Mouse (Mus musculus): ENCODE measurements around the gene Vsig10. TPM values are rescaled to one million over a fixed set of nuclear protein-coding genes. Genes with fewer than 3 reads are reported as not detected.

Vsig10 gene
- polyA plus RNA-seq, 1 experiment, result 17.2 TPM

DNA sequence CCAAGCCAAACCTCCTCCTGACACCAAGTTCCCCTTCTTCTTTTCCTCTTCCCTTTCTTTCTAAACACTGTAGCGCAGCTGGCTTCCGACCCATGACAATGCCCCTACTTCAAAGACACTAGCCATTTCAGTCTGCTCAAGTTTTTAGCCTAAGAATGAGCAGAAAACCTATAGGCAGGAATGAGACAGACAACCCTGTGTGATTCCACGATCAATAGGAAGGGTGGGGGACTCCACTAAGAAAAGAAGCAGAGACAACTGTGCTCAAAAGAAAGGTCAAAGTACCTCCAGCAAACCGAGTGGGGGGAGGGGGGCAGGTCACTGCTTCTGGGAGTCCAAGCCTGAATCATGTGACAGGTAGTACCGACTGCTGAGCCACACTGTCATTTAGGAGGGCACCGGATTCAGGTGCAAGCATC, 77.7 kb downstream of the Vsig10 start:
- Histone ChIP-seq H3K27ac (ENCODE audit: insufficient read depth, low read depth, low read length) (no peak overlapping the region), H3K27me3 (replicated peaks; ENCODE audit: control insufficient read depth, insufficient read depth, low read length) (no peaks in the 10 kb centered on the region), H3K36me3 (ENCODE audit: control insufficient read depth, insufficient read depth, low read length) (no peaks in the 10 kb centered on the region), H3K4me3 (ENCODE audit: insufficient read depth, low read depth, low read length) (no peak overlapping the region), H3K4me1 (ENCODE audit: control insufficient read depth, insufficient read depth, low read length) (no peaks in the 10 kb centered on the region)
- WGBS, result 67% methylated on average over 6 of the region's 6 CpGs
- DNase-seq, result peak; percentile 46
- no peak for TF ChIP-seq POLR2A (IDR thresholded peaks at IDR 0.05; ENCODE audit: low read depth, low read length)
- no peak for TF ChIP-seq CTCF (conservative IDR thresholded peaks at IDR 0.05; ENCODE audit: insufficient read depth, insufficient read length, low read depth, low read length)

GRCm38 (mm10) chr5:117397371-117397770, 78.5 kb downstream of the Vsig10 start:
- Histone ChIP-seq H3K4me1 (ENCODE audit: control insufficient read depth, insufficient read depth, low read length) (no peaks in the 10 kb centered on the region), H3K27ac (ENCODE audit: insufficient read depth, low read depth, low read length) (no peak overlapping the region), H3K36me3 (ENCODE audit: control insufficient read depth, insufficient read depth, low read length) (no peaks in the 10 kb centered on the region), H3K27me3 (replicated peaks; ENCODE audit: control insufficient read depth, insufficient read depth, low read length) (no peaks in the 10 kb centered on the region), H3K4me3 (ENCODE audit: insufficient read depth, low read depth, low read length) (no peak overlapping the region)
- DNase-seq, result no peak
- TF ChIP-seq CTCF (conservative IDR thresholded peaks at IDR 0.05; ENCODE audit: insufficient read depth, insufficient read length, low read depth, low read length), result no peak
- TF ChIP-seq POLR2A (IDR thresholded peaks at IDR 0.05; ENCODE audit: low read depth, low read length), result no peak
- WGBS, result 84% methylated on average over 6 of the region's 6 CpGs

GRCm38 (mm10) chr5:117398007-117398550, 79.2 kb downstream of the Vsig10 start:
- WGBS, result 41% methylated on average over 4 of the region's 5 CpGs

GRCm38 (mm10) chr5:117399281-117399680, 80.4 kb downstream of the Vsig10 start:
- no peak for TF ChIP-seq CTCF (conservative IDR thresholded peaks at IDR 0.05; ENCODE audit: insufficient read depth, insufficient read length, low read depth, low read length)
- TF ChIP-seq POLR2A (IDR thresholded peaks at IDR 0.05; ENCODE audit: low read depth, low read length), result no peak
- Histone ChIP-seq H3K27ac (ENCODE audit: insufficient read depth, low read depth, low read length) (no peak overlapping the region), H3K27me3 (replicated peaks; ENCODE audit: control insufficient read depth, insufficient read depth, low read length) (no peaks in the 10 kb centered on the region), H3K4me3 (ENCODE audit: insufficient read depth, low read depth, low read length) (no peak overlapping the region), H3K36me3 (ENCODE audit: control insufficient read depth, insufficient read depth, low read length) (no peaks in the 10 kb centered on the region), H3K4me1 (ENCODE audit: control insufficient read depth, insufficient read depth, low read length) (no peaks in the 10 kb centered on the region)
- DNase-seq, result no peak
- WGBS, result 81% methylated on average over 9 of the region's 9 CpGs

More at GRCm38 (mm10) chr5:117398007-117398550, 79.2 kb downstream of the Vsig10 start:
- TF ChIP-seq POLR2A (IDR thresholded peaks at IDR 0.05; ENCODE audit: low read depth, low read length) (no peak), CTCF (conservative IDR thresholded peaks at IDR 0.05; ENCODE audit: insufficient read depth, insufficient read length, low read depth, low read length) (no peak)
- no peaks in the 10 kb centered on the region for H3K27me3 ChIP-seq (replicated peaks; ENCODE audit: control insufficient read depth, insufficient read depth, low read length)
- no peak overlapping the region for H3K4me3 ChIP-seq (ENCODE audit: insufficient read depth, low read depth, low read length)
- no peaks in the 10 kb centered on the region for H3K4me1 ChIP-seq (ENCODE audit: control insufficient read depth, insufficient read depth, low read length)
- no peak overlapping the region for H3K27ac ChIP-seq (ENCODE audit: insufficient read depth, low read depth, low read length)
- DNase-seq, result no peak
- H3K36me3 ChIP-seq (ENCODE audit: control insufficient read depth, insufficient read depth, low read length), result no peaks in the 10 kb centered on the region

DNA sequence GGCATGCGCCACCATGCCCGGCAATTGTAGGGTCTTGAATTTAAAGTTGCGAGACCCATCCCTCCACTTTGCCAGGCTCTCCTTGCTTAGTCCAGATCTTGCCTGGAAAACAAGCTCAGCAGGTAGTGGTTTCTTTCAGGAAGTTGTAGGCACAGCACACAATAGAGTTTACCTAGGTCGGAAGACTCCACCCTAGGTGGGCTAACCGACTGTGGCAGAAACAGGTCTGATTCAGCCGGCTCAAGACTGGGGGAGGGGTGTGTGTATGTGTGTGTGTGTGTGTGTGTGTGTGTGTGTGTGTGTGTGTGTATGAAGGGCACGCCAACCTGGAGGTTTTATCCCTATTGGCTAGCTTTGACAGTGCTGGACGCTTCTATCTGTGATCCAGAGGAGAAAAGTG, 84.7 kb downstream of the Vsig10 start:
- TF ChIP-seq POLR2A (IDR thresholded peaks at IDR 0.05; ENCODE audit: low read depth, low read length) (no peak), CTCF (conservative IDR thresholded peaks at IDR 0.05; ENCODE audit: insufficient read depth, insufficient read length, low read depth, low read length) (no peak)
- 88% methylated on average over 8 of the region's 8 CpGs for WGBS
- H3K36me3 ChIP-seq (ENCODE audit: control insufficient read depth, insufficient read depth, low read length), result no peaks in the 10 kb centered on the region
- no peak for DNase-seq
- H3K4me1 ChIP-seq (ENCODE audit: control insufficient read depth, insufficient read depth, low read length), result no peaks in the 10 kb centered on the region
- no peak overlapping the region for H3K27ac ChIP-seq (ENCODE audit: insufficient read depth, low read depth, low read length)
- H3K4me3 ChIP-seq (ENCODE audit: insufficient read depth, low read depth, low read length), result no peak overlapping the region
- no peaks in the 10 kb centered on the region for H3K27me3 ChIP-seq (replicated peaks; ENCODE audit: control insufficient read depth, insufficient read depth, low read length)

Other genes starting within 250 kb of the Vsig10 start
- 84.9 and 85.8 TPM in 2 replicates for gene Suds3, start 203.0 kb upstream of the Vsig10 start, polyA plus RNA-seq (2012; rRNA removed)
- 11.1 and 11.3 TPM in 2 replicates for gene Taok3, start 199.0 kb upstream of the Vsig10 start, polyA plus RNA-seq (2012; rRNA removed)
- 909 and 1,151 TPM in 2 replicates for gene Pebp1, start 31.5 kb upstream of the Vsig10 start, polyA plus RNA-seq (2012; rRNA removed)
- 205 and 234 TPM in 2 replicates for gene Wsb2, start 38.2 kb downstream of the Vsig10 start, polyA plus RNA-seq (2012; rRNA removed)
- 12.9 and 13.0 TPM in 2 replicates for gene Rfc5, start 70.0 kb downstream of the Vsig10 start, polyA plus RNA-seq (2012; rRNA removed)
- 1.6 and 1.9 TPM in 2 replicates for gene Ksr2, start 94.9 kb downstream of the Vsig10 start, polyA plus RNA-seq (2012; rRNA removed)